Mouse (Mus musculus) olfactory bulb, adult 2 months (tissue): ENCODE measurements around the gene Cyb561a3. TPM values are rescaled to one million over a fixed set of nuclear protein-coding genes. Genes with fewer than 3 reads are reported as not detected.

Experiments used
- H3K27ac ChIP-seq: fragments of 200-500 bp; 2 replicates; pipeline ENCODE4 v1.5.1; 2012; ENCODE audit warnings: low read depth, low read length; ENCODE audit not compliant: insufficient read depth
- H3K4me1 ChIP-seq: fragments of 200-500 bp; 2 replicates; pipeline ENCODE4 v1.6.1; 2012; ENCODE audit warnings: low read length; ENCODE audit not compliant: control insufficient read depth, insufficient read depth
- H3K4me3 ChIP-seq: fragments of 200-500 bp; 2 replicates; pipeline ENCODE4 v1.5.1; 2012; ENCODE audit warnings: mild to moderate bottlenecking, low read depth, low read length, moderate library complexity; ENCODE audit not compliant: insufficient read depth
- CTCF ChIP-seq: fragments of 200-500 bp; IDR thresholded peaks from 2 replicates; pipeline ENCODE4 v1.5.1; 2012; ENCODE audit warnings: low read depth, mild to moderate bottlenecking, low read length, moderate library complexity; ENCODE audit not compliant: insufficient read depth
- POLR2A ChIP-seq: fragments of 200-500 bp; IDR thresholded peaks from 2 replicates; pipeline ENCODE4 v1.6.1; 2012; ENCODE audit warnings: mild to moderate bottlenecking, low read depth, low read length, moderate library complexity; ENCODE audit not compliant: insufficient read depth
- WGBS: fragments of 180-500 bp; shearing (Covaris S2); methylation state at CpG from one replicate; pipeline ENCODE4 v1.1.7; 2018; 5-methylcytosine and 5-hydroxymethylcytosine counted together
- polyA plus RNA-seq: library from polyadenylated mRNA; stranded (reverse); fragments of >200 nt; gene quantifications from 2 replicates; pipeline ENCODE4 v1.2.4, GENCODE M21; 2012; ENCODE audit warnings: low replicate concordance; ENCODE audit not compliant: missing spikeins, insufficient read depth, insufficient read length

The Cyb561a3 gene
- polyA plus RNA-seq, 1 experiment: not detected

DNA sequence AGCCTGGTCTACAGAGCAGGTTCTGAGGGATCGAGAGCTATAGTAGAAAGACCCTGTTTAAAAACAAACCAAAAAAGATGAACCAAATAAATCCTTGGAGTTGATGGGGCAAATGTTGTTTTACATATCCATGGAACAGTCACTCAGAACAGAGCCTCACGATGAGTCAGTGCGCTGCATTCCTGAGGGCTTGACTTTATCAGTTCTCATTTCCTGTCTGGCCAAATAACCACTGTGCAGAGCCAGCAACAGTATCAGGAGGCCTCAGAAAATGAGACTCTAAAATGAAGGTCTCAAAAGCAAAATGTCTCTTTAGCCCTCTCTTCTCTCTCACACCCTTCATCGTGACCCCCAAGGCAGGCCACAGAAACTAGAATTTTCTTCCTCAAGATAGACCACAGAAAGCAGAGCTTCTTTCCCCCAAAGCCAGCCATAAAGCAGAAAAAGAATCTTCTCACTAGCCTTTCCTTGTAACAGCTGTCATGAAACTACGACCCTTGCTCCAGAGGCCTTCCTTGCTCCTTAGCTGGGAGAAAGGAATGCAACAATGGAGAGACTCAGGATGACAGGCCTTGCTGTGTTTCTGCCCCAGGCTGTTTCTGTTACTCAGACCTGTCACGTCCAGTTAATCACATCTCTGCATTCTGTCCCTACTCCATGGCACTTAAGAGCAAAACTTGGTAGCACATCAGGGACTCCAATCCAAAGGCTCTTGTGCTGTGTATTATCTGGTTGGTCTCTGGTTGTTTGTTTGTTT, 15.2 kb upstream of the Cyb561a3 start:
- Histone ChIP-seq H3K4me1 (no peaks in the 10 kb centered on the region), H3K4me3 (no peak overlapping the region), H3K27ac (no peak overlapping the region)
- no peak for TF ChIP-seq CTCF
- no peak for TF ChIP-seq POLR2A
- WGBS: 76% methylated on average over 6 of the region's 6 CpGs

DNA sequence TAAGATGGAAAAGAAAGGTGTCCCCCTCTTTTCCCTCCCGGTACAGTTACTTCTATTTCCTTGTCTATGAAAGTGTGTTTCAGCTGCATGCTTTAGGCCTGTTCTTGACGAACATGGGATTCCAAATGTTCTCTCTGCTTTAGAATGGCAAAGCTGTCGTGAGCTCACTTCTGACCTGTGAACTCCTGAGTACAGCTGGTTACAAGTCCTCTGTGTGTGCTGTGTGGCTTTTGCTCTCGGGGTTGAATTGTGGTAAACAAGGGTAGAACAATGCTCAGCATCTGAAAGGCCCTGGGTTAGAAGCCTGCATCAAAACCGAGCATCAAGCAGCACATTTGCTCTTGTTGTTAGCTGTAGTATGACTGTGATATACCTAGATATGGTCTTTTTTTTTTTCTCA, 14.6 kb upstream of the Cyb561a3 start:
- H3K4me3 ChIP-seq: no peak overlapping the region
- no peaks in the 10 kb centered on the region for H3K4me1 ChIP-seq
- 64% methylated on average over 5 of the region's 5 CpGs for WGBS
- TF ChIP-seq POLR2A (no peak), CTCF (no peak)
- H3K27ac ChIP-seq: no peak overlapping the region

DNA sequence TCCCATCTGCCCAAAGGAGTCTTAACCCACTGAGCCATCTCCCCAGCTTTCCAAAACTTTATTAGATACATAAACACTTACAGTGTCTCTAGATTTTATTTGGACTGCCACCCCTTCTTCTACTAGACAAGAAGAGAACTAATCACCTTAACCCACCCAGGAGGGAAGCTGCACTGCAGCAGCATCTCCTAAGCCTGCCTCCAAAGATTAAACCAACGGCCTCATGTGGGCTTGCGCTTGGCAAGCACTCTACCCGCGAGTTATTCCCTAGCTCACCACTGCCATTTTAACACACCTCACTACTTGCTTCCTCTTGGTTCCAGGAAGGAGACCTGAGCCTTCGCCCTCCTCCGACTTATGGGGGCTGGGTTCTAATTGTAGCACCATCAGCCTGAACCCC, 12.7 kb upstream of the Cyb561a3 start:
- TF ChIP-seq CTCF (no peak), POLR2A (no peak)

DNA sequence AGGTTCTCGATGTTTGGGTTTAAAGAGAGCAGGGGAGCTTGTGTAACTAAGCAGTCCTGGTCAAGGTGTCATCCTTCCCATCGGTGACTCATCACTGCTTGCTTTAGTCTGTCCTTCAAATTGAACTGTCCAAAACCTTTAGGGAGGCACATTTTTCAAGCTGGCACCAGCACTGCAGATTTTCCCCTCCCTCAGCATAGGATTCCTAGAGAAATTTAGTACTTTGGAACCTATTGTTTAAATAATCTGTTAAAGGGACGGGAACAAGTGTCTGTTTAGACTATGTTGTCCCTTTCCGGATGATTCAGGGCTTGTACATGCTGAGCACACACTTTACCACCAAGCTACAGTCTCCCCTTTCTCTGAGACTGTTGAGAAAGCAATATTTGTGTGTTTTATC, 11.8 kb upstream of the Cyb561a3 start:
- Histone ChIP-seq H3K27ac (no peak overlapping the region), H3K4me1 (no peaks in the 10 kb centered on the region), H3K4me3 (no peak overlapping the region)
- TF ChIP-seq POLR2A (no peak), CTCF (no peak)
- WGBS: 74% methylated on average over 4 of the region's 4 CpGs

More for the DNA sequence above, 12.7 kb upstream of the Cyb561a3 start:
- H3K27ac ChIP-seq: no peak overlapping the region
- WGBS: 87% methylated on average over 6 of the region's 6 CpGs
- H3K4me1 ChIP-seq: no peaks in the 10 kb centered on the region
- no peak overlapping the region for H3K4me3 ChIP-seq

DNA sequence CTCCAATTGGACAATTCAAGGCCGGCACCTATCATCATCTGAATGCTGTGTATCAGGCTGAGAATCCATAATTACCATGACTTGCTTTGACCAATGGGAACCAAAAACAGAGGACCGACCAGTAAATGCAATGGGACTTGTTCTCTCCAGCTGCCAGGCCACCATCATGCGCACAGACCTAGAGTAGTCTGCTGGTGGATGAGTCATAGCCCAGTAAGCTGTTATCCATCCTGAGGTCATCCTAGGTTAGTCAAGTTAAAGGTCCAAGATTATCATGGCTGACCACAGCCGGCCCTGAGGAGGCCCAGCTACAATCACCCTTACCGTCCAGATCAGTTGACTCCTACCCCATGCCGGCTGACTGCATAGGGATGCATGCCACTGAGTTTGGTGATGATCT, 7.3 kb upstream of the Cyb561a3 start:
- TF ChIP-seq CTCF (no peak), POLR2A (no peak)
- WGBS: 96% methylated on average over 6 of the region's 6 CpGs
- no peak overlapping the region for H3K27ac ChIP-seq
- H3K4me1 ChIP-seq: no peaks in the 10 kb centered on the region
- no peak overlapping the region for H3K4me3 ChIP-seq

DNA sequence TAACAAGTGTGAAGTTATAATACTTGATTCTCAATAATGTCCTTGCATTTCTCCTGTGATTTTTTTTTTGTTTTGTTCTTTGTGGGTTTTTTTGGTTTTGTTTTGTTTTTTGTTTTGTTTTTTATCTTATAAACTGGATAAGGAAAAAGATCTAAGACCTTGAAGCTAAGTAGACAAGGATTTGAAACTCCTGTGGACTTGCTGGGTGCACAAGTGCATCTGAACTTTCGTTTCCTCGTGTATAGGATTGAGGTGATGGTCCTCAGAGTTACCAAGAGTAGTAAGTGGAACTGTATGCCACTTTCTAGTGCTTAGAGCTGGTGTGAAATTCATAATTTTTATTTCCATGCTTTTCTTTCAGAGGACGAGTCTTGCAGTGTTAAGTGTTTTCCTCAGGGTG, 3.1 kb downstream of the Cyb561a3 start:
- TF ChIP-seq POLR2A (no peak), CTCF (no peak)
- no peak overlapping the region for H3K4me3 ChIP-seq
- H3K4me1 ChIP-seq: peaks cover 2% of the 10 kb centered on the region; the same call in 1 of the 2 replicates
- WGBS: 88% methylated on average over 3 of the region's 3 CpGs
- no peak overlapping the region for H3K27ac ChIP-seq

DNA sequence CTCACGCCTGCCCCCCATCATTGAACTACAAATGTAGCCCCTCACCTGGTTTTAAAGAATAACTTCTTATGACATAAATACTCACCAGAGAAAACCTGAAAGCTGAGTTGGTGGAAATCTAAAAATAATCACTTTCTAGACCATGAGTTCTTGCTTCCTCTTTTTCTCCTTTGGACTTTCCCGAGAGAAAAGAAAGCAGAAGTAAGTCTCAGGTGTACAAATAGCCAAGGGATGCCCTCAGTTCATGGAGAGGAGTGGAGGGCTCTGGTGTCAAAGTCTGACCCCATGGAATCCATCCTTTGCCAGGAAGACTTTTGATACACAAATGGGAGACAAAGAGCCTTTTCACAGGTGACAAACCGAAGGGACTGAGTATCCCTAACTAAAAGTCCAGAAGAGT, 3.8 kb downstream of the Cyb561a3 start:
- Histone ChIP-seq H3K4me3 (no peak overlapping the region), H3K4me1 (peaks cover 2% of the 10 kb centered on the region; the same call in 1 of the 2 replicates), H3K27ac (no peak overlapping the region)
- TF ChIP-seq CTCF (no peak), POLR2A (no peak)
- 88% methylated on average over 3 of the region's 3 CpGs for WGBS

DNA sequence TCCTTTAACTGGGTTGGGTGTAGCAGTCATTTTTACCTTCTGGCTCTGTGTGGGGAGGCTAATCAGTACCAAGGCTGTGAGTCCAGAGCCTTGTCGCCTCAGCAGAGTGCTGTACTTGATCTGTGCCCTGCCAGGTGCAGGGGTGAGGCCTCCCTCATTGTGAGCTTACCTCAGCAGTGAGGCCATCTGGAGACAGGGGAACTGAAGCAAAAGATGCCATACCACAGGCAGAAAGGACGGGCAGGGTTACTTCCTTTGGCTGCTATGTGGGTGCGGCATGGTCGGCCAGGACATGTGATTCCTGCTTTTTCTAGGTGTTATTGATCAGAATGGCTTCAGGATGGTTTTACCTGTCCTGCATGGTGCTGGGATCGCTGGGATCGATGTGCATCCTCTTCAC, 5.0 kb downstream of the Cyb561a3 start:
- no peak overlapping the region for H3K27ac ChIP-seq
- WGBS: 86% methylated on average over 6 of the region's 6 CpGs
- TF ChIP-seq CTCF (no peak), POLR2A (no peak)
- no peak overlapping the region for H3K4me3 ChIP-seq
- peaks cover 2% of the 10 kb centered on the region; the same call in 1 of the 2 replicates for H3K4me1 ChIP-seq

DNA sequence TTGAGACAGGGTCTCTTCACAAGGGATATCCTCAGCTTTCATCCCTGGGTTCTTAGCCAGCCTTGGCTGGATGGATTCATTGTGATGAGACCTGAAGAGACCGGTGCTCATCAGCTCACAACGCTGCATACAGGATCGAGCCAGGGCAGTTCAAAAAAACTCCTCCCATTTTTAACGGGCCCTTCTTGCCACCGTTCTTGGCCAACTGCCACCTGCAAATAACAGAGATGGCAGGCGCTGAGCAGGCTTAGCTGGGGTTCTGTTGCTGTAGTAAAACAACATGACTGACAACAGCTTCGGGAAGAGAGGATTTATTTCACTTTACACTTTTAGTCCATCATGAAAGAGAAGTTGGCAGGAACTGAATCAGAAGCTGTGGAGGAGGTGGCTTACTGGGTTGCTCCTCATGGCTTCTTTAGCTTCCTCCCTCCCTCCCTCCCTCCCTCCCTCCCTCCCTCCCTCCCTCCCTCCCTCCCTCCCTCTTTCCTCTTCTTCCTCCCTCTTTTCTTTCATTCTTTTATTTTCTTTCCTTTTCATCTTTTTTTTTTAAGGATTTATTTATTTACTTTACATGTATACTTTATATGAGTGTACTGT, 6.7 kb downstream of the Cyb561a3 start:
- 19% methylated on average over 7 of the region's 7 CpGs for WGBS
- TF ChIP-seq CTCF (no peak), POLR2A (no peak)

DNA sequence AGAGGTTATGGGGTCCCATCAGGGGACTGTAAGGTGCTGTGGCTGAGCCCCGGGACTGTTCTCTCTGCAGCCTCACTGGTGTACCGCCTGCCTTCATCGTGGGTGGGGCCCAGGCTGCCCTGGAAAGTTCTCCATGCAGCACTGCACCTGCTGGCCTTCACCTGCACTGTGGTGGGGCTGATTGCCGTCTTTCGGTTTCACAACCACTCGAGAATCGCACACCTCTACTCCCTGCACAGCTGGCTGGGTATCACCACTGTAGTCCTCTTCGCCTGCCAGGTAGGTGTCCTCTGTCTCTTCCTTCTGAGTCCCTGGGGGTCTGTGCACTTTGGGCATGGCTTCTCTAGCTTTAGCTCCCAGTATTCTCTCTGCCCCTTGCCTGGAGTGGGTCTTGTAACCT, 8.1 kb downstream of the Cyb561a3 start:
- H3K4me3 ChIP-seq: no peak overlapping the region
- no peaks in the 10 kb centered on the region for H3K4me1 ChIP-seq
- no peak overlapping the region for H3K27ac ChIP-seq
- 90% methylated on average over 8 of the region's 8 CpGs for WGBS
- TF ChIP-seq CTCF (no peak), POLR2A (no peak)

More for the DNA sequence above, 6.7 kb downstream of the Cyb561a3 start:
- Histone ChIP-seq H3K4me3 (no peak overlapping the region), H3K27ac (no peak overlapping the region), H3K4me1 (no peaks in the 10 kb centered on the region)
